Mouse (Mus musculus): ENCODE results near the gene Enpp1. TPM values are rescaled to one million over a fixed set of nuclear protein-coding genes. Genes with fewer than 3 reads are reported as not detected.
"Not testable (repeated sequence)": the region's sequence is repeated elsewhere in the genome, so short reads cannot be mapped to it uniquely, and the experiment has no call there.

Enpp1 gene
- total RNA-seq, 2 experiments from 2014 or later = 3.3 TPM

GRCm38 (mm10) chr10:24640186-24640875 is 71.6 kb downstream of the Enpp1 start:
- no peak for DNase-seq (ENCODE audit: extremely low spot score in 1 of 2, low spot score in 1 of 2)

GRCm38 (mm10) chr10:24639596-24639995 is 72.4 kb downstream of the Enpp1 start:
- no peak for DNase-seq (ENCODE audit: extremely low spot score in 1 of 2, low spot score in 1 of 2)

- DNase-seq (ENCODE audit: extremely low spot score in 1 of 2, low spot score in 1 of 2) = no peak
These were observed 73.5 kb downstream of the Enpp1 start for GRCm38 (mm10) chr10:24638306-24639070.

GRCm38 (mm10) chr10:24636986-24637385 is 75.0 kb downstream of the Enpp1 start:
- no peak for DNase-seq (ENCODE audit: extremely low spot score in 1 of 2, low spot score in 1 of 2)

GRCm38 (mm10) chr10:24635884-24636283 is 76.1 kb downstream of the Enpp1 start:
- no peak for DNase-seq (ENCODE audit: extremely low spot score in 1 of 2, low spot score in 1 of 2)

GRCm38 (mm10) chr10:24635331-24635815 is 76.6 kb downstream of the Enpp1 start:
- no peak for DNase-seq (ENCODE audit: extremely low spot score in 1 of 2, low spot score in 1 of 2)

- DNase-seq (ENCODE audit: extremely low spot score in 1 of 2, low spot score in 1 of 2) = no peak
These were observed 77.7 kb downstream of the Enpp1 start for GRCm38 (mm10) chr10:24634288-24634687.

- DNase-seq (ENCODE audit: extremely low spot score in 1 of 2, low spot score in 1 of 2) = no peak
These were observed 80.8 kb downstream of the Enpp1 start for GRCm38 (mm10) chr10:24631122-24631521.

- peak; percentile 66 to 94 for DNase-seq (ENCODE audit: extremely low spot score in 1 of 2, low spot score in 1 of 2)
These were observed 81.4 kb downstream of the Enpp1 start for GRCm38 (mm10) chr10:24630469-24631081.

- DNase-seq (ENCODE audit: extremely low spot score in 1 of 2, low spot score in 1 of 2) = no peak
These were observed 82.8 kb downstream of the Enpp1 start for GRCm38 (mm10) chr10:24629086-24629720.

- DNase-seq (ENCODE audit: extremely low spot score in 1 of 2, low spot score in 1 of 2) = no peak
These were observed 83.5 kb downstream of the Enpp1 start for GRCm38 (mm10) chr10:24628466-24628865.

GRCm38 (mm10) chr10:24627262-24627661 is 84.7 kb downstream of the Enpp1 start:
- DNase-seq (ENCODE audit: extremely low spot score in 1 of 2, low spot score in 1 of 2) = no peak

GRCm38 (mm10) chr10:24625060-24625701 is 86.8 kb downstream of the Enpp1 start:
- peak; percentile 81 to 98 for DNase-seq (ENCODE audit: extremely low spot score in 1 of 2, low spot score in 1 of 2)

- peak; percentile 37 to 78 for DNase-seq (ENCODE audit: extremely low spot score in 1 of 2, low spot score in 1 of 2)
These were observed 89.4 kb downstream of the Enpp1 start for GRCm38 (mm10) chr10:24622586-24622985.

GRCm38 (mm10) chr10:24621572-24621971 is 90.4 kb downstream of the Enpp1 start:
- peak; percentile 36 to 79 for DNase-seq (ENCODE audit: extremely low spot score in 1 of 2, low spot score in 1 of 2)

GRCm38 (mm10) chr10:24616572-24616971 is 95.4 kb downstream of the Enpp1 start:
- not testable (repeated sequence) for DNase-seq (ENCODE audit: extremely low spot score in 1 of 2, low spot score in 1 of 2)

- no peak for DNase-seq (ENCODE audit: extremely low spot score in 1 of 2, low spot score in 1 of 2)
These were observed 96.2 kb downstream of the Enpp1 start for GRCm38 (mm10) chr10:24615799-24616198.

GRCm38 (mm10) chr10:24614726-24615125 is 97.2 kb downstream of the Enpp1 start:
- DNase-seq (ENCODE audit: extremely low spot score in 1 of 2, low spot score in 1 of 2) = no peak

- DNase-seq (ENCODE audit: extremely low spot score in 1 of 2, low spot score in 1 of 2) = no peak
These were observed 102.2 kb downstream of the Enpp1 start for GRCm38 (mm10) chr10:24609766-24610165.

- DNase-seq (ENCODE audit: extremely low spot score in 1 of 2, low spot score in 1 of 2) = no peak
These were observed 102.8 kb downstream of the Enpp1 start for GRCm38 (mm10) chr10:24609146-24609545.
